Mouse (Mus musculus): Measurements from ENCODE around the gene Nfix.
"Not testable (repeated sequence)": the region's sequence is repeated elsewhere in the genome, so short reads cannot be mapped to it uniquely, and the experiment has no call there.

DNA sequence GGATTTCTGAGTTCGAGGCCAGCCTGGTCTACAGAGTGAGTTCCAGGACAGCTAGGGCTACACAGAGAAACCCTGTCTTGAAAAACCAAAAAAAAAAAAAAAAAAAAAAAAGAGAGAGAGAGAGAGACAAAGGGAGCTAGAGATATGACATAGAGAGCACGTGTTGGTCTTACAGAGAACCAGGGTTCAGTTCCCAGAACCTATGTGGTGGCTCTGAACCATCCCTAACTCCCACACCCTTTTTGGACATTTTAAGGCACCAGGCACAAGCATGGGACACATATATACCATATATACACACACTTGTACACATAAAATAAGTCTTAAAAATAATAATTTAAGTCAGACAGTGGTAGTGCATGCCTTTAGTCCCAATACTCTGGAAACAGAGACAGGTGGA is 26.4 kb upstream of the Nfix start:
- not testable (repeated sequence) for TF ChIP-seq CTCF (IDR thresholded peaks at IDR 0.05; ENCODE audit: low read depth); EP300 (optimal IDR thresholded peaks at IDR 0.05)

All from stomach, postnatal 0 days (tissue).